Mouse (Mus musculus) urinary bladder, adult 2 months (tissue): ENCODE measurements at regions not wholly inside any gene's neighbourhood (a gene's known extent, or its start where the extent isn't known, plus 50 kb on each side); places are given as distances from the start of the nearest gene placed in this dataset.

Experiments
- DNase-seq: peaks from one replicate; pipeline ENCODE4 v3.0.0; 2022; ENCODE audit warnings: low spot score

GRCm38 (mm10) chr13:31400401-31400800 lies 155.5 kb upstream of the Foxq1 start:
- no peak for DNase-seq

DNA sequence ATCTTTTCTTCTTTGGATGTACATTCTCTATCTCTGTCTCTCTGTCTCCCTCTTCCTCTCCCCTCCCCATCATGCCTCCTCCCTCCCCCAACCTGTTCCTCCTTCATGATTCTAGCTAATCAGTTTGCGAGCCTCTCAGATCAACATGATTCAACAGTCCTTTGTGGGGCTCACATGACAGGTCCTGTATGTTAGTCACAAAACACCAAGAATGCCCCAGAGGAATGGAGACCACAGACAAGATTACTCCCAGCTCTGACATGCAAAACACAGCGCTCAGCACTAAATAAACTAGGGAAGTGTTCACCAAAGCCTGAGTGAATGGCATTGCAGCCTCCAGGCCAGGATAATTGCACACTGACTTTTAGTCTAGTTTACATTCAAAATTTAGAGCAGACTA lies 150.6 kb upstream of the Foxq1 start:
- no peak for DNase-seq

GRCm38 (mm10) chr13:31408439-31409122 lies 147.4 kb upstream of the Foxq1 start:
- no peak for DNase-seq

- DNase-seq = no peak
Observed at GRCm38 (mm10) chr13:31409123-31409513, 146.8 kb upstream of the Foxq1 start.

- DNase-seq = no peak
Observed at GRCm38 (mm10) chr13:31421556-31421955, 134.4 kb upstream of the Foxq1 start.

DNA sequence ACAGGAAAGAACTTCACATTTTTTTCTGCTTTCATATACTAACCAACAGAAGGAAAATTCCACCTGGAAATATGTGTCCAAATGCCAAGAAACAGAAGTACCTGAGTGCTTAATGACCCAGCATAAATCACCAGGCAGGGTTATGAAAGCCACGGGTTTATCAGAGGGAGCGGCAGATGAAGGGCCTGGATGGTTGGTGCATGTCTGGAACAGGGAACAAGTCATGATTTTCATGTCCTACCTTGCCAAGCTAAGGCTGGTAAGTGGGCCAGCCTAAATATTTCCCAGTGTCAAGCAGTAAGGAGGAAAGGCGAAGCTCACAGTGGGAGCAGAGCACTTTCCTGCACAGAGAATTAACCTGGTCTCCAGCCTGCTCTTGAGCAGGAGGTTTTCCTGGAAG lies 132.3 kb upstream of the Foxq1 start:
- no peak for DNase-seq

- DNase-seq = no peak
Observed at GRCm38 (mm10) chr13:31425825-31426500, 130.0 kb upstream of the Foxq1 start.

DNA sequence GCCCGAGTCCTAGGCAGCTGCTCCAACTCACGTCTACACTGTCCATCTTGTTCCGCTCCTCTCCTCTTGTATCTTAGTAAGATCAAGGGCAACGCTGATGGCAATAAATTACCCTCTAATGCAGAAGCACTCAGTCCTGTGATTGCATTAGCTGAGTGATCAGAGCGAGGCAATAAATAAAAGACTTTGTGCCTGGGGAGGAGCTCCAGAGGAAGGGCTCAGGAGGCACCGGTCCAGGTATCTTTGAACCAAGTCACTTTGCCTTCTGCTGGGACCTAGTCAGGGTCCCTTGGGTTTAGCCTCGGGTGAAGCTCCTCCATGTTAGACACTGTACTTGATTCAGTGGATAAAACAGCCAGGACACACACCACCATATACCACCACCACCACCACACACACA lies 119.5 kb upstream of the Foxq1 start:
- no peak for DNase-seq

DNA sequence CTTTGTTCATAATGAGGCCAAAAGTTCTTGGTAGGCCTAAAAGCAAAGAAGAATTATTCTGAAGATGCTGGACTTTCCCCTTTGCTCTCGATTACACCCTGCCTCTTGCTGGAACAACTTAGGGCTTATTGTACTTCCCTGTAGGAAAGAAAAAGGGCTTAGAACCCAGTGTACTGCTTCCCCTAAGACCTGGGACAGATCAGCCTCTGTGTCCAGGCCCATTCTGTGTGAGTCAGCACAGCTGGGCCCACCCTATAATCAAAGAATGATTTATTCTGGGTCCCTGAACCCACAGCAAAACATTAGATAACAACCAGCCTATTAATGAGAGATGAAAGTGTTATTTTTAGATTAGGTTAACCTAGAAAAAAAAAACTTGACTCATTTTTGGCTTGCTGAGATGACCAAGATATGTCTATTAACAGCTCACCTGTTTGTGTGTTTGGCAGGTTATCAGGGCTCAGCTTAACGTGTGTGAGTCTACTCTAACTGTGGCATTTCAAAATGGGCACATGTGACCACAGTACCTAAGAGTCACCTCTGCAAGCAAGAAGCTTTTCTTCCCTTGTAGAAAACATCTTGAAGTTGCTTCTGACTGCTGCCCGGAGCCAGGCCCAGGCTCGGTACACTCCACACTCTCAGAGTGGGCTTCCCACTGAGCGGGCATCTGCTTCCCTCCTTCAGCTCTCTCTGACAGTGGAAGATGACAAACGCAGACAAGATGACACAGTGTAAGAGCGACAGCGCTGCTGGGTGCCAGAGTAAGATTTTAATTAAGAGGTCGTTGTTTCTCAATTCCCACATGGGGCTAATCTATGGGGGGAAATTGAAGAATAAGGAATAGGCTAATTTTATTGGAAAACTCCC lies 115.9 kb upstream of the Foxq1 start:
- no peak for DNase-seq

DNA sequence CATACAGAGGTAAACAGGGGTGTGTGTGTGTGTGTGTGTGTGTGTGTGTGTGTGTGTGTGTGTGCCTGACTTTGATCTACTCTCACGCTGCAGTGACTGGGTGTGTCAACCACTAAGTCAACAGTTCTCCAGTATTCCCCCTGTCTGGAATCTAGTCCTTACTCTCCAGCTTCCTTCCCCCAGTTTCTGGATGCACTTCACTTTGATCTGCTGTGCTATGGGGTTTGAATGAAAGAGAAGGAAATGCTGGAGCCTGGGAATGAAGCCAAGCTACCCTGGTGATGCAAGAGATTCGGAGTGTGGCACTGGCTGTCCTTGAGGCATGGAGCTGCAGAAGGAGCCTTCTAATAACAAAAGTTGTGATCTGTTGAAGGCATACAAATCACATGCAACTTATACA lies 97.1 kb upstream of the Foxq1 start:
- DNase-seq = no peak

GRCm38 (mm10) chr13:31465141-31465540 lies 90.8 kb upstream of the Foxq1 start:
- no peak for DNase-seq

DNA sequence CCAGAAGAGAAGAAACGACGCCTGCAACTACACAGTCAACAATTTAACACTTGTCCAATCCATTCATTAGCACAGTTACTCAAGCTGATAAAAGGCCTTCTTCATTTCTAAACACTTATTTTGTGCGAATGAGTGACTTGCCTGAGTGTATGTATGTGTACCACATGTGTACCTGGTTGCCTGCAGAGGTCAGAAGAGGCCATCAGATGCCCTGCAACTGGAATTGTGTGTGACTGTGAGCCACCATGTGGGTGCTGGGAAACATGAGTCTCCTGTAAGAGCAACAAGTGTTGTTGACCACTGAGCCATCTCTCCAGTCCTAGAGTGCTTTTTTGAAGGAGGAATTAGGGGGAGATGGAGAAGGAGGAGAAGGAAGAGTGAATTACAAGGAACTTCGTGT lies 90.2 kb upstream of the Foxq1 start:
- no peak for DNase-seq

- no peak for DNase-seq
Observed at GRCm38 (mm10) chr13:31468131-31468530, 87.8 kb upstream of the Foxq1 start.

DNA sequence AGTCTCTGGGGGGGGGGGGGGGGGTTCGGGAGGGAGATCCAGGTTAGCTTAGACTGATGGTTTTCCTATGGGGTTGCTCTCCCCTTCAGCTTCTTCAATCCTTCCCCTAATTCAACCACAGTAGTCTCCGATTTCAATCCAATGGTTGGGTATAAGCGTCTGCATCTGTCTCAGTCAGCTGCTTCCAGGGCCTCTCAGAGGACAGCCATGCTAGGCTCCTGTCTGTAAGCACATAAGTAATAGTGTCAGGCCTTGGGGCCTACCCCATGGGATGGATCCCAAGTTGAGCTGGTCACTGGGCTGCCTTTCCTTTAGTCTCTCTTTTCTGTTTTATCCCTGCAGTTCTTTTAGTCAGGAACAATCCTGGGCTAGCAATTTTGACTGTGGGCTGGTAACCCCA lies 87.0 kb upstream of the Foxq1 start:
- no peak for DNase-seq

GRCm38 (mm10) chr13:31472366-31472765 lies 83.6 kb upstream of the Foxq1 start:
- DNase-seq = no peak

DNA sequence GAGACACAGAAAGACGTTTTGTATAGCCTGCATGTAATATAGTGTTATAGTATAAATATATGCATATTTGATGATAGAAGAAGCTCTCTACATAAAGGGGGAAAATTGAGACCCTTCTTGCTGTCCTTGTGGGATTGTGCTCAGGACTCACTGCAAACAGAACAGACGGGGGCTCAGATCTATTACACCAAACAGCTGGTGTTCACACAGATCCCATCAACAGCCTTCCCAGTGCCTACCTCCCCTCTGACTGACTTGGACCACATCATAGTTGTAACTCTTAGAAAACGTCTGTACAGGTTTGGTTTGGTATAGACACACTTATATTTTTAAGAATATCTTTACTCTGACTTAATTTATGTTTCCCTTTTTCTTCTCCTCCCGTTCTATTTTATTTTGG lies 83.1 kb upstream of the Foxq1 start:
- DNase-seq = no peak

DNA sequence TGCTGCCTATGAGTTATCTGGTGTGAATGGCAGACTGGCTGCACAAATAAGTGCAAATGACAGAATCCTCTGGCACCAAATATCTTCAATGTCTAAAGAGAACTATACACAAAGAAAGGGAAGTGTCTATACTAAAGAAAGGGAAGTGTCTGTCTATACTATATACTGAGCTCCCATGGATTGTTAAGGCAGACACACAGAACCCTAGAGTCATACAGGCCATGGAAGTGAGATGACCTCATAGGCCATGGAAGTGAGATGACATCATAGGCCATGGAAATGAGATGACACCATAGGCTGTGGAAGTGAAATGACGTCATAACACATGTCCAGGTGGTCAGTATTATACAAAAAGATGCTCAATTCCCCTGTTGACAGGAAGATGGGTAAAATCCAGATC lies 82.7 kb upstream of the Foxq1 start:
- no peak for DNase-seq

DNA sequence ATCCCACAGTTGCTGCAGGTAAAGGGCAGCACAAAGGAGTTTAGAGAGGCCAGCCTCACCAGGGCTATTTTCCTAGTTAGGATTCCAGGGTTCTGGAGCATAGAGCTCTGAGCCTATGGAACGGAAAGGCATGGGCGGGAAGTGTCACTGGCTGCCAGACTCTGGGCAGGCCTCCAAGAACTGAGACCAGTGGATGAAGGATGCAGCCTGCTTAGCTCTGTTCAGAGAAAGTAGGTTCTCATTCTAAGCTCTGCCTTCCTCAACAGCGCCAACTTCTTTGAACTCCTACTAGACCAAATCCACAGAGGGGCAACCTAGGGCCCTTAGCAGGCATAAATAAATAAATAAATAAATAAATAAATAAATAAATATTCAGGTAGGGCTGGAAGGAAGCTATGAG lies 80.1 kb upstream of the Foxq1 start:
- DNase-seq = no peak

DNA sequence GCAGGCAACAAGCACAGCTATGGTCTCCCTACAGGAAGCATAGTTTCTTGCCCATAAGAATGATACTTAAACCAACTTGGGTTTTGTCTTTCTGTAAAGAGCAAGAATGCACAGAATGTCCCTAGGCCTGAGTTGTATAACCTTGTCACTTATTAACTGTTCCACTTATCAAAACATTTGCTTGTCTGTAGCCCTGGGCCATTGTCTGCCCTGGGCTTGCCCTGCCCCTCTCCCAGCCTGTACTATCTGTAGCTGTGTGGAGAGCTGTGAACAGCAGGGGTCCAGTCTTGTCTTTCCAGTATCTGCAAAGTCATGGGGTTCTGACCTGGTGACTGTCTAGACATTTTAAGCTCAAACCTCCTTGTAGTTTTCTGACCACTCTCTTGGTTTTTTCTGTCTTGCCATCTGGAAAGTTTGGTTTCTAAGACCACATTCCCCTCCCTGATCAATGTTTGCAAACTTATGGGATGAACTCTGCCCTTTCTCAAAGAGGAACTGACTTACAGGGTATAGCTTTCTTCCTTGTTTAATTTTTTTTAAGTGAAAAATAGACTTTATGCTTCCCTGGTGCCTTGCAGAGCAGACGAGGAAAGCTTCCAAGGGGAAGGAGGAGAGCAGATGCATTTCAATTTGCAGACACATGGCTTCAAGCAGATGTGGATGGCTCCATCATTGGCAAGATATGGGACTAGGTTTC lies 78.6 kb upstream of the Foxq1 start:
- no peak for DNase-seq

GRCm38 (mm10) chr13:31481105-31481844 lies 74.7 kb upstream of the Foxq1 start:
- no peak for DNase-seq

- no peak for DNase-seq
Observed at GRCm38 (mm10) chr13:31486373-31486772, 69.6 kb upstream of the Foxq1 start.

- DNase-seq = no peak
Observed at GRCm38 (mm10) chr13:31488186-31488585, 67.7 kb upstream of the Foxq1 start.
